Mouse (Mus musculus) adrenal gland, adult 18-20 months (tissue): ENCODE results near the gene Chchd4. TPM values are rescaled to one million over a fixed set of nuclear protein-coding genes. Genes with fewer than 3 reads are reported as not detected.

Experiments
- DNase-seq, 2 experiments: peaks; one replicate each; pipeline ENCODE4 v3.0.0; 2021 to 2022; ENCODE audit warnings: low spot score in 2 of 2
- long read RNA-seq, 2 experiments: library from polyadenylated mRNA; stranded (forward); transcript quantifications; one replicate each; pipeline ENCODE4 v2.0.0; 2021
- total RNA-seq, 2 experiments: library from RNA; stranded (reverse); gene quantifications; 1 replicate in 1 of 2; 2 replicates in 1 of 2; pipeline ENCODE4 v1.2.3; 2021

Gene Chchd4
- total RNA-seq: 10 to 100 TPM; 19.5 to 21.5 TPM
- long read RNA-seq, experiment 1, transcript Chchd4-201 (3 exons, 3,472 nt): major isoform, 28 of 42 reads
- long read RNA-seq, experiment 1, transcript Chchd4-202 (1 exons, 1,854 nt): minor isoform, 5 of 42 reads
- long read RNA-seq, experiment 1, partial matches to known transcripts: 0 of 42 reads
- long read RNA-seq, experiment 1, other reads (novel, unspliced or antisense): 9 of 42 reads
- long read RNA-seq, experiment 2, transcript Chchd4-201 (3 exons, 3,472 nt): major isoform, 72 of 92 reads
- long read RNA-seq, experiment 2, partial matches to known transcripts: 2 of 92 reads
- long read RNA-seq, experiment 2, other reads (novel, unspliced or antisense): 16 of 92 reads

- peak; percentile 91 to 93 for DNase-seq
Observed at GRCm38 (mm10) chr6:91472868-91473804, at the start of gene Chchd4, which contains the start of gene Tmem43. Gene Chchd4, minus strand, starts transcription at chr6:91473546. Gene Tmem43, plus strand, starts transcription at chr6:91473703.

DNA sequence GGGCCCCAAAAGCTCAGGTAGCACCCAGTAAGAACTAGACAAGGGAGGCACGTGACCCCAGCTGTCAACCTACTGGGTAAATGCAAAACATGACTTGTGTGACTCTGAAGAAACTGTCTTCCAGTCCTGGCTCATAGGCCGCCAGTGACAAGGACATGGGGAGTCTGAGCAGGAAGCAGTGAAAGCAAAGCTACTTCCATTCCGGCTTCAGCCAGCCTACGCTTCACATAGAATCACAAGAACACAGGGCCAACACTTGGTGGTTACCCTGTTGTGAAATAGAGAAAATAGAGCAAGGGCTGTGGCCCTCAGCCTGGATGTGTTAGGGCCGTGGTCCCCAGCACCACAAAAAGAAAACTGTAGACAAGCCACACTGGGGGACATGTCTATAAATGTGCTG, 49.5 kb upstream of the Chchd4 start:
- no peak for DNase-seq

DNA sequence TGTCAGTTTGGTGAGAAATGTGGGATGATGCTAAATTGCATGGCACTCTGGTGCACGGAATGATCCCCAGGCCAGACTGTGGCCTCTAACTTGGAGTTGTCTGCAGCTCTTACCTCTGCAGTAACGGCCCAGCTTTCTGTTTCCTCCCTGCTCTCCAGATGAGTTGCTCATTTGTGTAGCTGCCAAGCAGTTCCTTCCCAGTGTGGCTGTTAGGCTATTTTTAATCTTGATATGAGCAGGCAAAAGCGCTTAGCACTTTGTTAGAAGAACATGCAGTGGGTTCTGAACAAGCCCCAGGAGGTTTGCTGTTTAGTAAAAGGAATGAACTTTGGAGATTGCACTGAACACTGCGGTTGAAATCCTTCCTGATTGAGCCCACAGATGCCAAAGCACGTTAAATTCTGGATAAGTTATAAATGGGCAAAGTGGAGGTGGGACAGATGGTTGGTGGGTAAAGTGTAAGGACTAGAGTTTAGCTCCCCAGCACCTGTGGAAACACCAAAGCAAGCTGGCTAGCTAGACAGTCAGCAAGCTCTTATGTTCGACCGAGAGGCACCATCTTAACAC, 45.2 kb upstream of the Chchd4 start:
- no peak for DNase-seq

GRCm38 (mm10) chr6:91515545-91516449, 42.5 kb upstream of the Chchd4 start, which contains the start of the genes Xpc and Lsm3:
Gene Xpc, minus strand, starts transcription at chr6:91515888.
Gene Lsm3, plus strand, starts transcription at chr6:91515928.
- peak; percentile 99 for DNase-seq

GRCm38 (mm10) chr6:91514737-91515362, 41.5 kb upstream of the Chchd4 start:
- DNase-seq: no peak

DNA sequence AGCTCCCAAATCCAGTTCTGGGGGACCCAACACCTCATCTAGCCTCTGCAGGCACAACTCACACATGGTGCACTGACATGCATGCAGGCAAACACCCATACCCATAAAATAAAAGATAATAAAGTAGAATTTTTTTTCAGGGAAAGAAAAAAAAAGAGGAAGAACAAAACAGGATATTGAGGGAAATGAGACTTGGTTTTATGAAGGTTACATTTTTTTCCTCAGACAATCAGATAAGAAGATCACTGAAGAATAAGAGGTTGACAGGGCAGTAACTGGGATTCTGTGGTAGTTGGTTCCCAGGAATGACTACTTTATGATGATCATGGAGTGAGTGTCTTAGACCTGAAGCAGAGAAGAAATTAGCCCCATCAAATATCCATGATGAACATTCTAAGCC, 40.8 kb upstream of the Chchd4 start:
- no peak for DNase-seq

DNA sequence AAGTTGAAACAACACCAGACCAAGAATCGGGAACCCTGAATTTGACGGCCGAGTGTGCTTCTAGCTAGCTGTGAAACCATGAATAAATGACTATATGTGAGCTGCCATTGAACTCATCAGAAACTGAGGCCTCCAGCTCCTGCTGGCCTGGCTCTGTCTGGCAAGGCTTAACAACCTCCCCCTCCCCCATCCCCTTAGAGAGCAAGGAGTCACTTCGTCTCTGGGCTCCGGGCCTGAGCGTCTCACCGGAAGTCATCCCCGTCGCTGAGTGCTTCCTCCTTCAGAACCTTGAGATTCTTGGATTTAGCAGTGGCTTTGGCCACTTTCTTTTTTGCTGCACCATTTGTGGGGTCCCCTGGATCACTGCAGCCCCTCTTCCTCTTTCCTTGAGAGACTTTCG, 36.9 kb upstream of the Chchd4 start:
- DNase-seq: no peak

DNA sequence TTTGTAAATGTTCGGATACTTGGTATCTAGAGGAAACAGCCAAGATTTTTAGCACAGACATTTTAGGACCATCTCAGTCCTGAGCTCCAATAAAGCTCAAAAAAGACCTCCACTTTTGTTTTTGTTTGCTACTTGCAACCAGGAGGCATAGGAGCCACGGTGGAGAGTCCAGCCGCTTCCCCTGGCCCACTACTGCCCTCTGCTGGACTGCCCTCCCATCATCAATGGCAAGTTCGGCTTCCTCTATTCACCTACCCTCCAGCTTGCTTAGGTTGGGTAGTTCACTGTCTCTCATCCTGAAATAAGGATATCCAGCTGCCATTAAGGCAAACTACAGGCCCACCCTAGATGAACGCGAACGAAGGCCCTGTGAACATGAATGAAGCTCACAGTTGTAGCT, 36.0 kb upstream of the Chchd4 start:
- DNase-seq: peak; percentile 84 to 86

GRCm38 (mm10) chr6:91508041-91508440, 34.7 kb upstream of the Chchd4 start:
- no peak for DNase-seq

DNA sequence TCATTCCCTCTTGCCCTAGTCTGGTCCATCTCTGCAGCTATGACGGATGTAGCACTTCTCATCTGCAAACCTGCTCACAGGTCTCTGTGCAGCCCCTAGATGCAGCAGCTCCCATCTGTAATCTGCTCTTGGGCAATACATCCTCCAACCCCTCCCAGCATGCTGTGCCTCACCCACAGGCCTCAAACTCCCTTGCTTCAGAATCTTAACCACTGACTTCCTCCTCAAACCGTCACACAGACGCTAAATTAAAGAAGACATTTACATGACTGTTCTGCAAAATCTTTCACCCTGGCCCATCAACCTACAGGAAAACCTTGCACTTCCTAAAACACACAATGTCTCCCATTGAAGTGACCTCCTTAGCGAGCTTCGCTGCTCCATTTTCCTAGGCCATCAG, 32.7 kb upstream of the Chchd4 start:
- DNase-seq: no peak

- DNase-seq: no peak
Observed at GRCm38 (mm10) chr6:91503302-91503701, 30.0 kb upstream of the Chchd4 start.

GRCm38 (mm10) chr6:91494526-91494925, 21.2 kb upstream of the Chchd4 start:
- DNase-seq: no peak

- DNase-seq: no peak
Observed at GRCm38 (mm10) chr6:91493053-91493452, 19.7 kb upstream of the Chchd4 start.

DNA sequence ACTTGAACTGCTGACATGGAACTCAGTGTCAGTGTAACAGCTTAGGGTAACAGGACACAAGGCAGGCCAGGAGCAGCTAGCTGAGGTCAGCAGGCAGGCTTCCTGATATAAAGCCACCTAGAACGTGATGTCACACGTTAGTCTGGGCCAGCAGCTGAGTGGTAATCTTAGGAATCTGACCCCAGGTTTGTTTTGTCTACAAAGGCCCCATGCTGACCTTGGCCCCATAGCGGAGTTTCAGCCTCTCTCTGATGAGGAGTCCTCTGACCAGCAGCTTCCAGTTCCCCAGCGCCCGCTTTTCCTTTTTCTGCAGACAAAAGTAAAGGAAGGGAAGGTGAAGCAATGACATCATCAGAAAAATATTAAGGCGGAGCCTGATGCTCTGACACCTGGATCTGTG, 17.7 kb upstream of the Chchd4 start:
- no peak for DNase-seq

DNA sequence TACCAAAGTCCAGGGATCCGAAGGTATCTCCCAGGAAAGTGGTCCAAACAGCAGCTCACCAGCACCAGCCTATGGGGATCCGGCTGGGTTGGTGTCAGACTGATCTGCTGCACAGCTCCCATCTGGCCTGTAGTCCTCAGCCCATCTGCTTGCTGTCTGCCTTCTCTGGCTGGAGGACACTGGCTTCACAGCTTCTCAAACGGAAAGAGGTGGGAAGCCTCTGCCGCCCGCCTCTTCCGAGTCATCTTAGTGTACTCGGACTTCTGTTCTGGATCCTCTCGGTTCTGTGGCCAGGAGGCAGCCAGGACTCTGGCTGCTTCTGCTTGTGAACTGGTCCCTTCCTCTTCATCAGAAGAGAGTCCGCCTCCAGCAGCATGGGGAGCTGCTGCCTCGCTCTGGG, 16.5 kb upstream of the Chchd4 start:
- DNase-seq: no peak

DNA sequence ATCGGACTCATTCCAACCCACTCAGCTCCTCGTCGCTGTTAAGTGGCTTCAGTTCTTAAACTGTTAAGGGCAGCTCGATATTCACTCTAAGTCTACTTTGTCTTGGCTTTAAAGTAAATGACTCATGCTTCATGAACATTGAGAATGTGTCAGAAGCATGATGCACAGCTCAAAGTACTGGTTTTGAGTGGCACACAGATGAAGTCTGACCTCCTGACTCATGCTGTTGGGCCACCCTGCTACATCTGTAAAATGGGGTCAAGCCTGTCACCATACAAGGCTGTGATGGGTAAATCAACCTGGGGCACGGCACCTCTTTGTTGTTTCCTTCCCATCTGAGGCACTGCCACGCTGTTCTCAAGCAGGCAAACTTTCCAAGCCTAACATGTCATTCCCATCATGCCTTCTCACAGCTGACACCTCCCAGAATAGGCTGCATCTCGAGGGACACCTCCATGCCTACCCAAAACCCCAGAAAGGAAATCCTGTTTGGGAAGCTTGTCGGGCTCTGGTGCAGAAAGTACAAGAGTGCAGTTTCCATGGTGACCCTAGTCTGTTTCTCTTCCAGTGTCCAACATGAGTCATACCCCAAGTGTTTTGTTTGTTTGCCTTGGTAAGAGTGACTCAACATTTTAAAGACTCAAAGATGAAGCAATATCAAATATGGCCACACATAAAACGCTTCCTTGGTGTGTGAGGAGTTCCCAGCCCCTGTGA, 15.3 kb upstream of the Chchd4 start:
- peak in 1 of 2 experiments; percentile 35 for DNase-seq

DNA sequence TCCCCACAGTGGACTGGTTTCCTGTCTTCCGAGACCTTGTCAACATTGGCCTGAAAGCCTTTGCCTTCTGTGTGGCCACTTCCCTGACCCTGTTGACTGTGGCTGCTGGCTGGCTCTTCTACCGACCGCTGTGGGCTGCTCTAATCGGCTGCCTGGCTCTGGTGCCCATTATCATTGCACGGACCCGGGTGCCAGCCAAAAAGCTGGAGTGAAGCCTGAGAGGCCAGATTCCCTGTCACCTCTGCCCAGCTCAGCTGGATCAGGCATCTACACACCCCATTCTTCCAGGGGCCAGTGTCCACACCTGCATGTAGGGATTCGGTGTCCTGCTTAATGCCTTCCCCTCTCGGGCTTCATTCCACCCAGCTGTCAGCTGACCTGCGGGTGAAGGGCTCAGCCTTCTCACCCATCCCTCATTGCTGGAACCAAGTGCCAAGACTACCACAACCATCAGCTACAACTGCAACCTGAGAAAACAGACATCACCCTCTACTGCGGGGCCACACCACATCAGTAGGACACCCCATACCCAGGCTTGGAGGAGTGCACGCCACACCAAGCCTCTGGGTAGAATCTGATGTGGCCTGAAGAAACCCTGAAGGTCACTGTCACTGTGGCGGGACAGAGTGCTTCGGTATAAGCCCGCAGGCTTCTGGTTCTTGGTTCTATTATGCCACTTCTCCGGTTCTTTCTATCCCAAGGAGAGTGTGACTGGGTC, 13.5 kb upstream of the Chchd4 start:
- DNase-seq: no peak

DNA sequence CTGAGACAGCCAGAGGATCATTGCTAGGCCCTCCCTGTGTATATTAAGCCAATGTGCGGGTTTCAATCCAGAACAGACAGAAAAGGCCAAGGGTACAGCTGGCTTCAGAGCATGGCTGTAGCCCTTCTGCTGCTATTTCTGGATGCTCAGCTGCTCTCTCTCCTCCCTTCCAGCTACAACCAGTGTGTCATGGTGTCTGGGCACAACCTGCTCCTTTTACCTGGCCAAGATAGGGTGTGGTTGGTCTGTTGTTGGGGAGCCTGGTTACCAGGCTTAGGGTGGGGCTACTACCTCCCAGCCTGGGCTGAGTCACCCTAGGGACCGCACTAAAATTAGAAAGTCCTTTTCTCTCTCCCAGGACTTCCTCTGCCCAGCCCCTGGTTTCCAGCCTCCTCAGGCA, 10.0 kb upstream of the Chchd4 start:
- DNase-seq: no peak

DNA sequence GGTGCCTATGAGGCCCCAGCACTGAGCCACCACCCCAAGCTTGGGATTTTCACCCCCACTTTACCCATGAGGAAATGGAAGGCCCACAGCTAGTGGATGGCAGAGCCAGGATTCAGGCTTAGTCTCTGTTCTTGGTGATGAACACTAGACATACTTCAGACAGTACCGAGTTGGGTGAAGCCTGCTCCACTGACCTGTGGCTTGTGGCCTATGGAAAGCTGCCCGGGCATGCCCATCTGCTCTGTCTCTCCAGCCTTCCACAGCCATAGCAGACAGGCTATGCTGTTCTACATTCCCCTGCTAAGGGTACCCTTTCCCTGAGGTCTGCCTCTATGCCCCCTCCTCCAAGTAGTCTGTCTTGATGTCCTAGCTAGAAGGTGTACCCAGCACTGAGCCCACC, 3.2 kb upstream of the Chchd4 start:
- no peak for DNase-seq
